Mouse (Mus musculus) testis, adult 2 months (tissue): ENCODE results near the gene Wasl.

Source experiments
- CTCF ChIP-seq: fragments of 200-500 bp; IDR thresholded peaks from 2 replicates; pipeline ENCODE4 v1.5.1; 2012; ENCODE audit warnings: low read depth, mild to moderate bottlenecking, inconsistent platforms, low read length, moderate library complexity; ENCODE audit not compliant: control insufficient read depth, insufficient read depth, insufficient replicate concordance
- POLR2A ChIP-seq: fragments of 200-500 bp; IDR thresholded peaks from 2 replicates; pipeline ENCODE4 v1.6.1; 2012; ENCODE audit warnings: low read depth, mild to moderate bottlenecking, inconsistent platforms, low read length, moderate library complexity; ENCODE audit not compliant: control insufficient read depth

DNA sequence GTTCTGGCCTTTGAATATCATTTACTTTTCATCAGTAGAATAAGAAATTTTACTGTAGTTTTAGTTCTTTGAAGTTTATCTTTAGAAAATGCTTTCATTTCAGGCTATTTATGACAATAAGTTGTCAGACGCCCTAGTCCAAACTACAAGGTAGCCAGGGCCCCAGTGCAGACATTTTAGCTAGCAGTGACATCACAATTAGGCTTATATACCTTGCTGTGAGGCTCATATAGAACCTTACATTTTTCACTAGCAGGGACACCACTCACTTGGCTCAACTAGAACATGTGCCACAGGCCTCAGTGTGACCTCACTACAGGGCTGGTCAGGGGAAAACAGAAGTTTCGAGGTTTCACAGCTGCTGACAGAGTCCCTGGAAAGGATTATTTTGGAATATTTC is 42.7 kb upstream of the Wasl start:
- TF ChIP-seq POLR2A: no peak
- TF ChIP-seq CTCF: no peak
